Mouse (Mus musculus) forebrain, embryonic 11.5 days (tissue): ENCODE measurements around the gene Plk2. TPM values are rescaled to one million over a fixed set of nuclear protein-coding genes. Genes with fewer than 3 reads are reported as not detected.

Experiments
- ATAC-seq: fragments of 200-750 bp; cut with Nextera tagmentation; replicated peaks from 2 replicates; pipeline ENCODE4 v1.8.0; 2017; ENCODE audit warnings: moderate TSS enrichment; ENCODE audit not compliant: low FRiP score
- DNase-seq: peaks from one replicate; pipeline ENCODE4 v3.0.0-alpha.2; 2017; ENCODE audit warnings: low spot score
- H3K27ac ChIP-seq: fragments of 300-500 bp; sonication (generic); 2 replicates; pipeline ENCODE4 v1.5.1; 2014; ENCODE audit warnings: low read depth, low read length
- H3K27me3 ChIP-seq: fragments of 300-500 bp; sonication (generic); 2 replicates; pipeline ENCODE4 v1.6.1; 2014; ENCODE audit warnings: mild to moderate bottlenecking, low read length, mixed read lengths; ENCODE audit not compliant: control insufficient read depth, insufficient read depth
- H3K36me3 ChIP-seq: fragments of 300-500 bp; sonication (generic); 2 replicates; pipeline ENCODE4 v1.6.1; 2014; ENCODE audit warnings: mild to moderate bottlenecking, low read length, moderate library complexity, mixed read lengths; ENCODE audit not compliant: control insufficient read depth, insufficient read depth
- H3K4me1 ChIP-seq: fragments of 300-500 bp; sonication (generic); replicated peaks from 2 replicates; pipeline ENCODE4 v1.6.1; 2014; ENCODE audit warnings: low read length, mixed read lengths; ENCODE audit not compliant: control insufficient read depth, insufficient read depth
- H3K4me2 ChIP-seq: fragments of 300-500 bp; sonication (generic); 2 replicates; pipeline ENCODE4 v1.6.1; 2014; ENCODE audit warnings: low read depth, mild to moderate bottlenecking, low read length, moderate library complexity, mixed read lengths; ENCODE audit not compliant: severe bottlenecking
- H3K4me3 ChIP-seq: fragments of 300-500 bp; sonication (generic); 2 replicates; pipeline ENCODE4 v1.5.1; 2014; ENCODE audit warnings: low read depth, low read length
- H3K9ac ChIP-seq: fragments of 300-500 bp; sonication (generic); 2 replicates; pipeline ENCODE4 v1.6.1; 2014; ENCODE audit warnings: low read length
- H3K9me3 ChIP-seq: fragments of 300-500 bp; sonication (generic); 2 replicates; pipeline ENCODE4 v1.6.1; 2016; ENCODE audit warnings: low read length, mixed read lengths; ENCODE audit not compliant: control insufficient read depth
- WGBS: fragments of 180-500 bp; shearing (Covaris S2); extraction: QIAGEN DNeasy Blood & Tissue Kit; methylation state at CpG from one replicate; pipeline ENCODE4 v1.1.7; 2014; 5-methylcytosine and 5-hydroxymethylcytosine counted together
- polyA plus RNA-seq: library from polyadenylated mRNA; unstranded; fragments of >200 nt; fragmentation: Nextera tagmentation; extraction: Ambion mirVana; gene quantifications from 2 replicates; pipeline ENCODE4 v1.2.1, GENCODE M21; 2014

The Plk2 gene
- polyA plus RNA-seq, 1 experiment from 2014 or later = 76.0 TPM

- H3K27ac ChIP-seq = no peak overlapping the region
- ATAC-seq = no peak
- H3K9ac ChIP-seq = no peak overlapping the region
- no peak overlapping the region for H3K4me2 ChIP-seq
- no peaks in the 10 kb centered on the region for H3K9me3 ChIP-seq
- H3K4me3 ChIP-seq = no peak overlapping the region
- WGBS = 92% methylated on average over 7 of the region's 7 CpGs
- H3K27me3 ChIP-seq = no peaks in the 10 kb centered on the region
- no peak for DNase-seq
- no peaks in the 10 kb centered on the region for H3K36me3 ChIP-seq
- H3K4me1 ChIP-seq = no peaks in the 10 kb centered on the region
These were observed 27.6 kb downstream of the Plk2 start for GRCm38 (mm10) chr13:110422434-110422833.

GRCm38 (mm10) chr13:110425512-110426222 lies 30.8 kb downstream of the Plk2 start:
- H3K4me2 ChIP-seq = no peak overlapping the region
- ATAC-seq (no peak), DNase-seq (no peak)
- no peak overlapping the region for H3K9ac ChIP-seq
- WGBS = 87% methylated on average over 8 of the region's 8 CpGs
- H3K4me3 ChIP-seq = no peak overlapping the region
- no peaks in the 10 kb centered on the region for H3K9me3 ChIP-seq
- no peaks in the 10 kb centered on the region for H3K27me3 ChIP-seq
- H3K36me3 ChIP-seq = no peaks in the 10 kb centered on the region
- H3K27ac ChIP-seq = no peak overlapping the region
- H3K4me1 ChIP-seq = no peaks in the 10 kb centered on the region

- no peaks in the 10 kb centered on the region for H3K36me3 ChIP-seq
These were observed 36.5 kb downstream of the Plk2 start for GRCm38 (mm10) chr13:110431388-110431787.

GRCm38 (mm10) chr13:110432062-110432566 lies 37.3 kb downstream of the Plk2 start:
- 83% methylated on average over 2 of the region's 2 CpGs for WGBS
- Histone ChIP-seq H3K4me2 (no peak overlapping the region), H3K27ac (no peak overlapping the region), H3K27me3 (no peaks in the 10 kb centered on the region), H3K9ac (no peak overlapping the region), H3K9me3 (no peaks in the 10 kb centered on the region), H3K4me1 (no peaks in the 10 kb centered on the region), H3K4me3 (no peak overlapping the region), H3K36me3 (no peaks in the 10 kb centered on the region)
- no peak for DNase-seq
- ATAC-seq = no peak

More at GRCm38 (mm10) chr13:110431388-110431787, 36.5 kb downstream of the Plk2 start:
- Histone ChIP-seq H3K4me1 (no peaks in the 10 kb centered on the region), H3K9me3 (no peaks in the 10 kb centered on the region), H3K9ac (no peak overlapping the region), H3K27me3 (no peaks in the 10 kb centered on the region), H3K4me2 (no peak overlapping the region), H3K4me3 (no peak overlapping the region), H3K27ac (no peak overlapping the region)
- ATAC-seq = no peak
- DNase-seq = no peak

- DNase-seq = no peak
- Histone ChIP-seq H3K4me2 (no peak overlapping the region), H3K36me3 (no peaks in the 10 kb centered on the region), H3K9ac (no peak overlapping the region), H3K4me1 (no peaks in the 10 kb centered on the region), H3K4me3 (no peak overlapping the region), H3K27me3 (no peaks in the 10 kb centered on the region), H3K9me3 (no peaks in the 10 kb centered on the region), H3K27ac (no peak overlapping the region)
- 91% methylated on average over 4 of the region's 4 CpGs for WGBS
- ATAC-seq = no peak
These were observed 37.8 kb downstream of the Plk2 start for GRCm38 (mm10) chr13:110432613-110433012.

- Histone ChIP-seq H3K36me3 (no peaks in the 10 kb centered on the region), H3K27me3 (no peaks in the 10 kb centered on the region), H3K9me3 (no peaks in the 10 kb centered on the region), H3K4me1 (no peaks in the 10 kb centered on the region), H3K27ac (no peak overlapping the region), H3K4me3 (no peak overlapping the region), H3K4me2 (no peak overlapping the region), H3K9ac (no peak overlapping the region)
- WGBS = 77% methylated on average over 7 of the region's 7 CpGs
- no peak for ATAC-seq
- DNase-seq = no peak
These were observed 41.8 kb downstream of the Plk2 start for GRCm38 (mm10) chr13:110436692-110437091.

- WGBS = 87% methylated on average over 8 of the region's 9 CpGs
- Histone ChIP-seq H3K9ac (no peak overlapping the region), H3K9me3 (no peaks in the 10 kb centered on the region), H3K4me3 (no peak overlapping the region), H3K36me3 (no peaks in the 10 kb centered on the region), H3K27me3 (no peaks in the 10 kb centered on the region), H3K4me2 (no peak overlapping the region), H3K27ac (no peak overlapping the region), H3K4me1 (no peaks in the 10 kb centered on the region)
- DNase-seq (no peak), ATAC-seq (no peak)
These were observed 43.8 kb downstream of the Plk2 start for GRCm38 (mm10) chr13:110438624-110439023.

GRCm38 (mm10) chr13:110444335-110444734 lies 49.5 kb downstream of the Plk2 start:
- DNase-seq (no peak), ATAC-seq (no peak)
- Histone ChIP-seq H3K27ac (no peak overlapping the region), H3K9me3 (no peaks in the 10 kb centered on the region), H3K27me3 (no peaks in the 10 kb centered on the region), H3K36me3 (no peaks in the 10 kb centered on the region), H3K4me3 (no peak overlapping the region), H3K9ac (no peak overlapping the region), H3K4me1 (no peaks in the 10 kb centered on the region), H3K4me2 (no peak overlapping the region)
- WGBS = 78% methylated on average over 4 of the region's 4 CpGs

- no peak overlapping the region for H3K27ac ChIP-seq
- 50% methylated on average over 3 of the region's 3 CpGs for WGBS
- DNase-seq = no peak
These were observed 50.0 kb downstream of the Plk2 start for GRCm38 (mm10) chr13:110444894-110445293.

More at GRCm38 (mm10) chr13:110444894-110445293, 50.0 kb downstream of the Plk2 start:
- no peak overlapping the region for H3K4me2 ChIP-seq
- no peaks in the 10 kb centered on the region for H3K36me3 ChIP-seq
- no peak for ATAC-seq
- no peaks in the 10 kb centered on the region for H3K9me3 ChIP-seq
- no peak overlapping the region for H3K4me3 ChIP-seq
- H3K9ac ChIP-seq = no peak overlapping the region
- no peaks in the 10 kb centered on the region for H3K4me1 ChIP-seq
- H3K27me3 ChIP-seq = no peaks in the 10 kb centered on the region
